Mouse (Mus musculus) thymus, adult 2 months (tissue): ENCODE measurements around the gene Gm49318. TPM values are rescaled to one million over a fixed set of nuclear protein-coding genes. Genes with fewer than 3 reads are reported as not detected.

Experiments
- DNase-seq: peaks from one replicate; pipeline ENCODE4 v3.0.0; 2021
- H3K27ac ChIP-seq: fragments of 200-500 bp; 2 replicates; pipeline ENCODE4 v1.5.1; 2012; ENCODE audit warnings: low read length, control low read depth; ENCODE audit not compliant: control insufficient read depth, insufficient read depth
- H3K27me3 ChIP-seq: fragments of 200-500 bp; 2 replicates; pipeline ENCODE4 v1.6.1; 2012; ENCODE audit warnings: mild to moderate bottlenecking, low read length, moderate library complexity, mixed read lengths; ENCODE audit not compliant: control insufficient read depth, insufficient read depth
- H3K36me3 ChIP-seq: fragments of 200-500 bp; 2 replicates; pipeline ENCODE4 v1.6.1; 2012; ENCODE audit warnings: mild to moderate bottlenecking, low read length, moderate library complexity; ENCODE audit not compliant: control insufficient read depth, insufficient read depth
- H3K4me1 ChIP-seq: fragments of 200-500 bp; replicated peaks from 2 replicates; pipeline ENCODE4 v1.6.1; 2012; ENCODE audit warnings: low read length; ENCODE audit not compliant: control insufficient read depth, insufficient read depth
- H3K4me3 ChIP-seq: fragments of 200-500 bp; 2 replicates; pipeline ENCODE4 v1.5.1; 2012; ENCODE audit warnings: mild to moderate bottlenecking, low read length, control low read depth, moderate library complexity; ENCODE audit not compliant: control insufficient read depth, insufficient read depth
- CTCF ChIP-seq: fragments of 200-500 bp; IDR thresholded peaks from 2 replicates; pipeline ENCODE4 v1.5.1; 2012; ENCODE audit warnings: mild to moderate bottlenecking, control low read depth, low read length, moderate library complexity, borderline replicate concordance; ENCODE audit not compliant: control insufficient read depth, poor library complexity, insufficient read depth; ENCODE audit errors: extremely low read depth
- POLR2A ChIP-seq: fragments of 200-500 bp; IDR thresholded peaks from 2 replicates; pipeline ENCODE4 v1.6.1; 2012; ENCODE audit warnings: mild to moderate bottlenecking, low read length, control low read depth, moderate library complexity; ENCODE audit not compliant: control insufficient read depth, poor library complexity, insufficient read depth; ENCODE audit errors: extremely low read depth
- WGBS: fragments of 180-500 bp; shearing (Covaris S2); methylation state at CpG from one replicate; pipeline ENCODE4 v1.1.7; 2018; 5-methylcytosine and 5-hydroxymethylcytosine counted together
- polyA plus RNA-seq: library from polyadenylated mRNA; depleted of rRNA; stranded (reverse); fragments of >200 nt; gene quantifications from 2 replicates; pipeline ENCODE4 v1.2.3, GENCODE M21; 2012; rRNA removed

Gm49318 gene
- not detected in 2 replicates for polyA plus RNA-seq

- peak; percentile 31; the same call in 1 of the 2 replicates for TF ChIP-seq POLR2A
- TF ChIP-seq CTCF: peak; percentile 47
- H3K27me3 ChIP-seq: no peaks in the 10 kb centered on the region
- DNase-seq: peak; percentile 95
- H3K36me3 ChIP-seq: no peaks in the 10 kb centered on the region
- H3K27ac ChIP-seq: peak within 1 kb of the TSS; percentile 53; the same call in 1 of the 2 replicates
- peaks cover 5% of the 10 kb centered on the region; the same call in 1 of the 2 replicates for H3K4me1 ChIP-seq
- WGBS: under 1% methylated on average over 75 of the region's 87 CpGs
- H3K4me3 ChIP-seq: peak within 1 kb of the TSS; percentile 84
These were observed at the start of gene Gm49318, which contains the start of gene Zfp653 for GRCm38 (mm10) chr9:22070791-22071573. Gene Gm49318 (minus strand): TSS chr9:22071259. Gene Zfp653 (minus strand): TSS chr9:22071376.

GRCm38 (mm10) chr9:22119543-22119942 lies 48.5 kb upstream of the Gm49318 start:
- Histone ChIP-seq H3K4me3 (no peak overlapping the region), H3K27ac (no peak overlapping the region), H3K36me3 (no peaks in the 10 kb centered on the region), H3K4me1 (peaks cover 11% of the 10 kb centered on the region), H3K27me3 (no peaks in the 10 kb centered on the region)
- 79% methylated on average over 4 of the region's 4 CpGs for WGBS
- TF ChIP-seq CTCF: no peak
- no peak for TF ChIP-seq POLR2A
- no peak for DNase-seq

- no peak overlapping the region for H3K27ac ChIP-seq
- peaks cover 9% of the 10 kb centered on the region for H3K4me1 ChIP-seq
- peak; percentile 69 for DNase-seq
- WGBS: 43% methylated on average over 10 of the region's 10 CpGs
- peaks cover 8% of the 10 kb centered on the region for H3K36me3 ChIP-seq
- H3K27me3 ChIP-seq: no peaks in the 10 kb centered on the region
- H3K4me3 ChIP-seq: no peak overlapping the region
- no peak for TF ChIP-seq CTCF
- no peak for TF ChIP-seq POLR2A
These were observed 46.8 kb upstream of the Gm49318 start for GRCm38 (mm10) chr9:22117754-22118456.

- WGBS: under 1% methylated on average over 52 of the region's 52 CpGs
- H3K36me3 ChIP-seq: peaks cover 17% of the 10 kb centered on the region
- H3K4me3 ChIP-seq: peak within 1 kb of the TSS; percentile 72
- H3K27me3 ChIP-seq: no peaks in the 10 kb centered on the region
- H3K27ac ChIP-seq: no peak within 1 kb of the TSS
- DNase-seq: peak; percentile 93
- TF ChIP-seq CTCF (peak; percentile 49; the same call in 1 of the 2 replicates), POLR2A (peak; percentile 42; the same call in 1 of the 2 replicates)
- H3K4me1 ChIP-seq: peaks cover 9% of the 10 kb centered on the region
These were observed 45.8 kb upstream of the Gm49318 start, which contains the start of gene Elof1 for GRCm38 (mm10) chr9:22116740-22117426. Gene Elof1 (minus strand): TSS chr9:22117172.

GRCm38 (mm10) chr9:22116086-22116485 lies 45.0 kb upstream of the Gm49318 start:
- Histone ChIP-seq H3K4me3 (peak overlapping the region; percentile 72), H3K36me3 (peaks cover 23% of the 10 kb centered on the region), H3K27ac (no peak overlapping the region), H3K27me3 (no peaks in the 10 kb centered on the region), H3K4me1 (peaks cover 9% of the 10 kb centered on the region)
- DNase-seq: no peak
- TF ChIP-seq CTCF: no peak
- TF ChIP-seq POLR2A: no peak
- 26% methylated on average over 15 of the region's 15 CpGs for WGBS

- TF ChIP-seq CTCF: no peak
- DNase-seq: no peak
- Histone ChIP-seq H3K4me3 (no peak overlapping the region), H3K4me1 (peaks cover 9% of the 10 kb centered on the region), H3K27ac (no peak overlapping the region), H3K36me3 (peaks cover 28% of the 10 kb centered on the region), H3K27me3 (no peaks in the 10 kb centered on the region)
- WGBS: 94% methylated on average over 4 of the region's 4 CpGs
These were observed 44.6 kb upstream of the Gm49318 start for GRCm38 (mm10) chr9:22115635-22116034.
